Mouse (Mus musculus): ENCODE data around the gene Cxcr4.

The Cxcr4 gene

DNA sequence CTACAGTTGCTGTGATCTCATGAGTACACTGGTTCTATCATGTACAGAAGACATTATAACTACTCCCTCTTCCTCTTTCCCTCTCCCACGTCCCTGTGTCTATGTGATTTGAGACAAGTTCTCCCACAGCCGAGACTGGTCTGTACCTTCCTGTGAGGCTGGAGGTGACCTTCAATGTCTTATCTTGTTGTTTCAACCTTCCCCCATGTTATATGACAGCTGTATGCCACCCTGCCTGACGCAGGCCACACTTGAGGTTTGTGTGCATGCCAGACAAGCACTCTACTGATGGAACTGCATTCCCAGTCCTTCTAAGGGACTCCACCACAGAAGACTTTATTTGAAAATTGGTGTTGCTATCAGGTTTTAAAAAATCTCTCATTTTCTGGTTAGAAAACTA lies 21.1 kb downstream of the Cxcr4 start:
- no peak for DNase-seq (ENCODE audit: low read depth, low spot score)

DNA sequence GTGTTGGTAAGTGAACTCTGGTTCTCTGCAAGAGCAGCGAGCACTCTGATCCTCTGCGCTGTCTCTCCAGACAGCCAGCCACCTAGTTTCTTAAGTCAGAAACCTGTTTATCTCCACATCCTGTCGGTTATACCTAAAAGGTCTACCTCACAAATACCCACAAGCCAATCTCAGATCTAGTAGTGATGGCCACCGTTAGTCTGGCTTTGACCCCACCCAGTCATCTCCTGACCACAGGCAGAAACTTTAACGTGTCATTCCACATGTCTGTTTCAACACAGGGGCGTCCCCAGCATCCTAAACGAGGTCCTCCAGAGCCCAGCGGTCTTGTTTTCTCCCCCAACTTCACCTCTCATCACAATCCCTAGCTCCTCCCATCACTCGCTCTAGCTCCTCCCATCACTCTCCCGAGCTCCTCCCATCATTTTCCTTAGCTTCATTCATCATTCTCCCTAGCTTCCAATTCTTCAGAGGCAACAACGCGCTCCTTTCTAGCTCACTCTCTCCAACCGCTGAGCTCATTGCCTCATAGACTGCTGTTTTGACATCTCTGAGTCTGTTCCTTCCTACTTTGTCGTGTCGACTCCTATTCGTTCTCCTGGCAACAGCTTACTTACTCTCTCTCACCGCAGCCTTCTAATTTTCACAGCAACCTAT lies 22.0 kb downstream of the Cxcr4 start:
- DNase-seq (ENCODE audit: low read depth, low spot score) = no peak

DNA sequence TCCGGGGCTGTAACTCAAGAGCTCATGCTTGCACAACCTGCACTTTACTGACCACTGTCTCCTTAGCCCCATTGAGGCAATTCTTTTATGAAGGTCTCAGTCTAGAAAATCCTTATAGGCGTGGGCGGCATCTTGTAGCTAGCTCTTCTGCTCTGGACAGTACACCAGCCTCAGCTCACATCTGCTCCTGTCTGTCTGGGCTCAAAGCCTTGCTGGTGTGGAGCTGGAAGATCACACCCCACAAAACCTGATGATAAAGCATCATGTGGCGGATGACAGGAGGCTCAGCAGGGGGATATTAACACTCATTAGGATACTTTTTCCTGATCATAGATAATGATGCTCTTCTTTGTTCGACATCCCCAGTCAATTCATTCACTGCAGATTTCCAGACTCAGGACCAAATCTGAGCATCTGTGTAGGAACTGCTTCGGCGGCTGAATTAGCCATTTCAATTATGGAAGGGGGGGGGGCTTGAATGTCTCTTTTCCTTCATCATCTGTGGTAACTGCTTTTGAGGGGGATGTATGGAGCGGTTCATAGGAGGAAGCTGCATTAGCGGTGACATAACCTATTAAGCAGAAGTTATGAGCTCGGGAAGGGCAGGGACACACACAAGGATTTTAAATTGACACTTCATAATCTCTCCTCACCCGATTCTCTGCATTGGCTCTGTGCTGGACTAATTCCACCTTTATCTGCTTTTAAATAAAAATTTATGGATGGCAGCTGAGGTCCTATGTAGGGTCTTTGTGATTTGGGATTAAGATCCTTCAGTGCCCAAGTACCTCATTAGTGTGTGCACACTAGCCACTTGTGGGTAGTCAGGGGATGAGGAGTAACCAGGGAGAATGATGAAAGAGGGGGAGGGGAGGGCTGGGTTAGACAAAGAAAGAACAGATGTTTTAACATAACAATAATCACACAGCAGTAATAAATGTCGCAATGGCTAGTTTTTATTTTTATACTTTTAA lies 24.6 kb downstream of the Cxcr4 start:
- no peak for DNase-seq (ENCODE audit: low read depth, low spot score)

DNA sequence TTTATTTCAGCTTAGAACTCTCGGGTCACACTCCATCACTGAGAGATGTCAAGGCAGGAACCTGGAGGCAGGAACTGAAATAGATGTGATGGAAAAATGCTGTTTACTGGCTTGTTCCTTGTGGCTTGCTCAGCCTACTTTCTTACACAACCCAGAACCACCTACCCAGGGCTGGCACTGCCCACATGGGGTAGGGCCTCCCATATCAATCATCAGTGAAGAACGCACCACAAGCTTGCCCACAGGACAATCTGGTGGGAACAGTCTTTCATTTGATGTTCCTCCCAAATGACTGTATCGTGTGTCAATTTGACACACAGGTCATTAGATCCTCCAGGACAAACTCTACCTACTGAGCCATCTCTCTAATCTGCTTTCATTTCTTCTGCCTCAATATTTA lies 28.2 kb downstream of the Cxcr4 start:
- DNase-seq (ENCODE audit: low read depth, low spot score) = no peak

DNA sequence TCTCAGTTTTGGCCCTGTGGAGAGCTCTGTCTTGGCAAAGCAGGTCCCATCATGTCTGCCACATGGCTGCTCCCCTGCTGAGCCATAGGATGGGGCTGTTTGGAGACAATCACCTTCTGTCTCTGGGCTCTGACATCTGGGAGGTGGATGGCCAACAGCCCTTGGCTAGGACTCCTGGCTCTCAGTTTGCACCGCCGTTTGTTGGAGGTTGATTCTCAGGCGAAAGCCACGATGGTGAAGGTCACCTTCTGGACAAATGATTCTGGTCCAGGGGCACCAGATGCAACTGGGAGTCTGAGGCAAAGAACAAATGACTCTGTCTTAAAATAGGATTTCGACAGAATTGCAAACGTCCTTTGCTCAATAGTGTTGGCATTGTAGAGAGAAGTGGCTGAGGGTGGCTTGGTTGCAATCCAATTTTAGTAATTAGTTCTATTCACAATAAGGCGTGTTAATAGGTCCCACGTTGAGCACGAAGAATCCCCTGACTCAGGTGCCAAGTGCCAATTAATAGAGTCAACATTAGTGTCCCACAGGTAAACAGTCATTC lies 30.7 kb downstream of the Cxcr4 start:
- no peak for DNase-seq (ENCODE audit: low read depth, low spot score)

DNA sequence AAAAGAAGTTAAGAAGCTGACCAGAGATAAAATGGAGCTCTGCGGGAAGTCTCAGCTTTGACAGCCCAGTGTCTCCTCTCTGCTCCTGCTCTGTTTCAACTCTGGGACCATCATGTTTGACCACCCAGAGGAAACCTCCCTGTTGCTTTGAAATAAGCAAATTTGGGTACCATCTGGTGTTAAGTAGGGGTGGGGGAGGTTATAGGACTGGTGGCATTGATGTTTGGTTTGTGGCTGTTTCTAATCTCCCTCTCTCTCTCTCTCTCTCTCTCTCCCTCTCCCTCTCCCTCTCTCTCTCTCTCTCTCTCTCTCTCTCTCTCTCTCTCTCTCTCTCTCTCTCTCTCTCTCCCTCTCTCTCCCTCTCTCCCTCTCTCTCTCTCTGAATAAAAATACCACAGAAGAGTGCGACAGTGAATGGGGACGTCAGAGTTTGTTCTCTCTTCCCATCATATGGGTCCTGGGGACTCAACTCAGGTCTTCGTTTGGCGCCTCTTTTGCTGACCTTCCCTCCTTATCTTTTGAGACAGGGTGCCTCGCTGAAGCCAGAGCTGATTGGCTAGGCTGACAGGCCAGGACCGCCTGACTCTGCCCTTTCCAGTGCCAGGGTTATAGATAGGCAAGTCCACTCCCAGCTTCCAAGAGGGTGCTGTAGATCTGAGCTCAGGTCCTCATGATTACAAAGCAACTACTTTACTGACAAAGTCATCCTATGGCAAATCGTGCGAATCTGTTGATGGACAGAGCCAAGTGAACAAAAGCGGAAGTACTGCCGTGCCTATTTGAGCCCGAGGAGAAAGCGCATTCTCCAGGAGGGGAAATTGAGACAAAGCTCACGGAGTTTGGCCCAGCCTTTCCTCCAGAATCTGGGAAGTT lies 31.4 kb downstream of the Cxcr4 start:
- DNase-seq (ENCODE audit: low read depth, low spot score) = no peak

DNA sequence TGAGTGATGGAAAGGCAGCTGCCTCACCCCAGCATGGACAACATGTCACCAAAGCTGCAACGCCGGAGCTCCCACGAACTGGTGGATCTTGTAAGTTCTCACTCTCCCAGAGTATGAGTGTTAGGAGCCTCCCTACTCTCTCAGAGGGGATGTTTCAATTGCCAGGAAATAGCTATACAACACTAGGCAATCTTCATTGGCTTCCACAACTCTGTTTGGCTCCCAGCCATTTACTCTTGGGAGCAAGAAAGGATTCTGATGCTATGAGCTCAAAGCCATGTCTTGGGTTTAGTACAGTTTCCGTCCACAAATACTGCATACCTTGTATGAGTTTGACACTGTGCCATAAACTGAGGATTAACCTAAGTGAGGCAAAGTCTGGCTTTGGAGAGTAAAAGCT lies 34.1 kb downstream of the Cxcr4 start:
- DNase-seq (ENCODE audit: low read depth, low spot score) = no peak

DNA sequence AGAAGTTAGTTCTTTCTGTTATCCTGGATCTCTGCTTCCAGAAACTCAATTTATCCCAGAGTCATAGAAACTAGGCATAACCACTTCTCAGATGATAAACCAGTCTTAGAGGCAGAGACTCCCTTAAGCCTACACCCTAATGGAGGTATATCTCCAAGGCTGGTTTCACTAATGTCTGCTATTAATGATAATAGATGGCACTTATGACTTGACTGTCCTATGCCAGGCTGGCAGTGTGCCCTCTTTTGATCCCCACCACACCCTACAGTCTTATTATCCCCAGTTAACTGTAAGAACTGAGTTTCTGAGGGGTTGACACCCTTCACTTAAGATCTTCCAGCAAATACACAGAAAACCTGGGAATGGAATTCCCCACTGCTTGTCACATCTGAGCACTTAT lies 39.5 kb downstream of the Cxcr4 start:
- DNase-seq (ENCODE audit: low read depth, low spot score) = no peak

DNA sequence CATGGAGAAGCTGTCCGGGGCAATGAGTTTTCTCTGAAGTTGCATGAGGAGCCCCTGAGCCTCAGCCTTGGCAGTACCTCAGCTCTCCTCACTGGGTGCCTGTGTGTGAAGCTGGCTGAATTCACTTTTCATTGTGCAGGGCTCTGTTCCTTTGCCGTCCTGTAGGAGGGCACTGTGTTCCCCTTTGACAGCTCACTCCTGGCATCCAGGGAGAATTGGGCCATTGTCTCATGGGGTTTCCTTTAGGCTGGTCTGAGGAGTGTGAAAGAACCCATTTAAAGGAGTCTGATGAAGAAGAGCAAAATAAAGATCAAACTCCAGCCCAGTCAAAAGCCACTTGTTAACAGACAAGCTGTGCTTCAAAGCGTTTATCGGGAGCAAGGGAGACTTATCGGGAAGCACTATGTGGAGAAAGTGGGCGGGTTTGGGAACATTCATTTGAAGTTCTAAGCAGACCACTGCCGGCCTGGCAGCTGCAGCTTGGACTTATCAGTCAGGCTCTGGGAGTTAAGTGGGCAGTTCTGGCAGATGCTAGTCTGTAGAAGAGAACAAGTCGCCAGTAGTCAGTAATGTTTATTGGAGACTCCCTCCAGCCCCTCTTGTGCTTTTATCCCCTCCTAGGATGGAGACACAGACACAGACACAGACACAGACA lies 40.2 kb downstream of the Cxcr4 start:
- no peak for DNase-seq (ENCODE audit: low read depth, low spot score)

DNA sequence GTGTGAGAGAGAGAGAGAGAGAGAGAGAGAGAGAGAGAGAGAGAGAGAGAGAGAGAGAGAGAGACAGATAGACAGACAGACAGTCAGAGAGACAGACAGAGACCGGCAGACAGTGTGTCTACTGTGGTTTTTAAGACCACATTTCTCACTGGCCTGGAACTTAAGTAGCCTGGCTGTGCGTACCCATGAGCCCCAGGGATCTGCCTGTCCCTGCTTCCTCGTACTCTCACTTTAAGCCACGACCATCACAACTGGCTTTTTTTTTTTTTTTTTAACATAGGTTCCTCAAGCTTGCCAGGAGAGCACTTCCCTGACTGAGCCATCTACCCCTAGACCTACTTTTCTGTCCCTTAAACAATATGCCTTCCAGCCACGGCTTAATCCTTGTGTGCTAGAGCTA lies 42.7 kb downstream of the Cxcr4 start:
- no peak for DNase-seq (ENCODE audit: low read depth, low spot score)

DNA sequence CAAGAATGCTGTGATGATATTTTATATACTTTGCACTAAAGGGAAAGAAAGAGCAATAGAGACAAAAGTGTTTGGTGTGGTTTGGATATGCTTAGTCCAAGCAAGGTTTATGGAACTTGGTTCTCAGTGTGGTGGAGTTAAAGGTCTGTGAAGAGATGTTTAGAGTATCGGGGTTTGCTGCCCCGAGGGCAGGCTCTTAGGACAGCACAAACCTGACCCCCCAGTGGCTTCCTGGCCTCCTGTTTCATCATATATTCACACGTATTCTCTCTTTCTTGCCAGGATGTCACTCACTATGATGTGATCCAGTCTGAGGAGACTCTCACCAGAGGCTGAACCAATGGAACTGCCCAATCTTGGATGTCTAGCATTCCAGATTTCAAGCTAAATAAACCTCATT lies 43.1 kb downstream of the Cxcr4 start:
- no peak for DNase-seq (ENCODE audit: low read depth, low spot score)

DNA sequence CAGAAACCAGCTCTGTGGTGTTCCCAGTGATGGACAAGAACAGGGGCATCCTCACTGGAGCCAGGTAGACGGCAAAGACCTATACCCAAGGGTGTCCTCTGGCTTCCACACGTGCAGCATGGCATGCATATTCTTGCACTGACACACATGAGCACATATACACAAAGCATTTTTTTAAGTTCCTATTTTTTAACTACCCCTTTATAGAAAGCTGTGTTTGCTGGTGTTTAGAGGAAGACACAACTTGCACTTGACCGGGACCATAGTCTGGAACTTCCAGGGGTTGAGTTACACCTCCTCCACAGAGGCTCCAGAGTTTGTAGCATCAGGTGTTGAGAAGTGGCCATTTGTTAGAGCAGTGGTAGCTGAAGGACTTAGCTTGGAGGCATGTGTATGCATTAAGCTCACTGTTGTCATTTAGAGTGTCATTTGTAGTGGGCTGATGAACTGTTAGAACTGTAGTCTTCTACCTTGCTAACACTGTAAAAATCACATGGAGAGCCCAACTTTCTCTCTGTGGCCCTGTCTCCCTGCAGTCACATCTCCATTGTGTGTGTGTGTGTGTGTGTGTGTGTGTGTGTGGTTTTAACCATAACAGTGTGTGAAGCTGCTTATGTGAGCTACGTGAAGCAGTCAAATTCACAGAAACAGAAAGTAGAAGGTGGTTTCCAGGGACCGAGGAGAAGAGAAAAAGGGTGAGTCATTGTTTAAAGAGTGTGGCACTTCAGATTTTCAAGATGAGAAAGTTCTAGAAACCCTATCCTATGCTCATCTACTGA lies 43.7 kb downstream of the Cxcr4 start:
- no peak for DNase-seq (ENCODE audit: low read depth, low spot score)

DNA sequence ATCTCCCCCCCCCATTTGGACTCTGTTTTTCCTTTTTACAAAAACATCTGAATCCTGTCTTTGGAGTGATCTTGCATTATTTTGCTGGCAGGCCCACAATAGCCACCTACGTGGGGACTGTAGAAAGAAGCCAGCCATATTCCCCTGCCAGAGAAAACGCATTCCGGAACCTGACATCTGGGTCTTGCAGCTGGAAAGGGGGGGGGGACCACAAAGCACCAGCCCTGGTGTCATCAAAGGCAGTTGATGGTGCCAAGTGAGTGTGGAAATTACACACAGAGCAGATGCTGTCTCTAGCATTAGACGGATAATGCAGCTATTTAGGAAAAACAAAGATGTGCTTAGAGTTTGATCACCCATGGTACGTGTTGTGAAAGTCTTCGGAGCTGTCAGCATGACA lies 46.4 kb downstream of the Cxcr4 start:
- no peak for DNase-seq (ENCODE audit: low read depth, low spot score)

DNA sequence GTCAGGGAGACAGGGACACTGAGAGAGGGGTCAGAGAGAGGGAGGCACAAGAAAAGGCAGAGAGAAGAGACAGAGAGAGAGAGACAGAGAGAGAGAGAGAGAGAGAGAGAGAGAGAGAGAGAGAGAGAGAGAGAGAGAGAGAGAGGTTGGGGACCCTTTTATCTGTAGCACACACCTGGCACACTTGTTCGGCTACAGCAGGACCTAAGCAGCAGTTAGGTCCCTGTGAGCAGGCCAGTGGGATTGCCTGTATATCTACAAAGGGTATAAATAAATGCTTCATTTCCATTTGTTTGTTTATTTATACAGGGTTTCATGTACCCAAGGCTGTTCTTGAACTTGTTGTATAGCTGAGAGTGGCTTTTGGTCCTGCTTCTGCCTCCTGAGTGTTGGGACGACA lies 49.0 kb downstream of the Cxcr4 start:
- DNase-seq (ENCODE audit: low read depth, low spot score) = no peak

DNA sequence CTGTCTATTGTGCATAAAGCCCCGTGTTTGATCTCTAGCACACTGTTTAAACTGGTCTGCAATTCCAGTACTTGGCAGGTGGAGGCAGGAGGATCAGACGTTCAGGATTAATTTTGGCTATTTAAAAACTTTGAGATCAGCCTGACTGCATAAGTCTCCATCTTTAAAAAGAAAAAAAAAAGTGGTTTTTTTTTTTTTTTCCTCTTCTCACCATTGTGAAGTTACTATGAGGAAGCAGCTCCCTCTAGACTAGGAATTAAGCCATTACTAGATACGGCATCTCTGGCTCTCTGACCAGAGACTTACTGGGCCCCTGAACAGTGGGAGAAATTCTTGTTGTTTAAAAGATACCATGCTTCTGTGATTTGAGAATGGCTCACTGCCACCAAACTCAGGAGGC lies 49.5 kb downstream of the Cxcr4 start:
- no peak for DNase-seq (ENCODE audit: low read depth, low spot score)

DNA sequence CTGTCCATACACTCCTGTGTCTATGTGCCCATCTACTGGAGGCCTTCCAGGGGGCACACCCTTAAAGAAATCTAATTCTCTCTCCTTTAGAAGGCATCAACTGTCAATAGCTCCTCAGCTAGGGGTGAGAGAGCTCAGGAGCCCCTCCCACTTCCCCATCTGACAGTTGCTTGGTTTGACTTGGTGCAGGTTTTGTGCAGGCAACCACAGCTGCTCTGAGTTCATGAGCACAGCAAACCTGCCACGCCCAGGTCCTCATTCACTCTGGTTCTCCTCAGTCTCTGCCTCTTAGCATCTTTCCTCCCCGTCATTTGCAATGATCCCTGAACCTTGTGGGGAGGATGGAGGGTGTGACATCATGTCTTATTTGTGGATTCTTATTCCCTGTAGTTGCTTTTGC lies 51.9 kb downstream of the Cxcr4 start:
- DNase-seq (ENCODE audit: low read depth, low spot score) = no peak

DNA sequence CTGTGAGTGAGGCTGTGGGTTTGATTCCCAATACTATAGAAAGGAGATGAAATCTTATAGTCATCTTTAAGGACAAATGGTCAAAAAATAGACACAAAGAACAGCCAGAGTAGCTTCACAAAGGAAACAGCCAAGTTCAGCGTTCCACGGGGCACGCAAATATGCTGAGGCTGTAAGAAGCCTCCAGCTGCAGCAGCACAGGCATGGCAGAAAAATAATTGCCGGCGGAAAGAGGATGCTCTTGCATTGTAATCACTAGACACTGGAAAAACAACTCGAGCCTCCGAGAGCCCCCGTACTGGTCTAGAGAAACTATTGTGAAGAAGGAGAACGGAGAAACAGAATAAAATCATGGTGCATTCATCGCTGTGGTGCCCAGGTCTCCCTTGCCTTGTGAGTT lies 52.5 kb downstream of the Cxcr4 start:
- no peak for DNase-seq (ENCODE audit: low read depth, low spot score)

Data from WW6 (cell line).